Mouse (Mus musculus) kidney, postnatal 10 days (tissue): ENCODE data around the gene Prr14.
"Not testable (repeated sequence)": the region's sequence is repeated elsewhere in the genome, so short reads cannot be mapped to it uniquely, and the experiment has no call there.

Experiments
- DNase-seq: peaks from one replicate; pipeline ENCODE4 v3.0.0; 2021; ENCODE audit warnings: mixed read lengths

Gene Prr14

DNA sequence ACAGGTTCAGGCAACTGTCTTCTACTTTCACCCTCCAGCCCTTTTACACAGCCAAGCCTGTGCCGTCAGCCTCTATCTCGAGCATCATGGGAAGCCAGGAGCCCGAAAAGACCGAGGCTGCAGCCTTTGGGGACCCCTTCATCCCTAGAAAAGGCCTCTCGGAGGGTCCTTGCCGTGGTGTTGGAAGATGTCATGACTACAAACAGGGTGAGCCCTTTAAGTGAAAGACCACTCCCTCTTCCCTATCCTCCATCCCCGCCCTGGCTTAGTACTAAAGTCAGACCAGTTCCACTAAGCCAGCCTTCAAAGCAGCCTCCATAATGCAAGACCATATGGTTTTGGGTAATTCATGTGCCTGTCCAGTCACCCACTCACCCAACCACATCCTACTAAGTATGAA is 12.6 kb downstream of the Prr14 start:
- no peak for DNase-seq

DNA sequence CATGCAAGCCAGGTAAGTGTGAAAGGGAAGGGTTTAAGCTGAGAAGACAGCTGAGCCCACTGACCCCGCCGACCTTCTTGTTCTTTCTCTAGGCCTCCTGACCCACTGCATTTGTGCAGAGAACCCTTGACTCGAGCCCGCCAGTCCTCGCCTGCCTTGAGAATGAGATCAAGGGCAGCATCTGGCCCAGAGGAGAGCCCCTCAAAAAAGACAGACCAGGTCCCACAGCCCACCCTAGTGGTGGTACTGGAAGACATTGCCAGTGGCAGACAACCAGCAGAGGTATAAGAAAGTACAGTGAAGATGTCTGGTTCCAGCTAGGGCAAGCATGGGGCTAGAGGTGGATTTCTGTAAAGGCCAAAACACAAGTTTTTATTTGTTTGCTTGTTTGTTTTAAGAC is 14.3 kb downstream of the Prr14 start:
- peak; percentile 36 for DNase-seq

GRCm38 (mm10) chr7:127474378-127475070 is 15.1 kb downstream of the Prr14 start:
- DNase-seq = no peak

GRCm38 (mm10) chr7:127475186-127475740 is 15.9 kb downstream of the Prr14 start:
- DNase-seq = no peak

DNA sequence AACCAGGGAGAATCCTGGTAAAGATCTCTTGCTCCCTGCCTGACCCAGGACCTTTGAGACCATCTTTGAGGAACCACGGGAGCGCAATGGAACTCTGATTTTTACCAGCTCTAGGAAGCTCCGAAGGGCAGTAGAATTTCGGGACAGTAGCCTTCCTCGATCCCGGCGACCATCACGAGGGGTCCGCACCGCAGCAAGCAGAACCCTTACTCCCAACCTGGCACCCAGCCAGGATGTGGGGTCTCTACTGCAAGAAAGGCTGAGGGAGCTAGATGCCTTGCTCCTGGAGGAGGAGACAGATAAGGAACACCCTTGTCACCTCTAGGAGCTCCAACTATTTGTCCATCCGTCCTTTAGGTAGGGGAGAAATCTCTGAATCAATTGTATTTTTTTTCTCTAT is 16.9 kb downstream of the Prr14 start:
- peak; percentile 45 for DNase-seq

DNA sequence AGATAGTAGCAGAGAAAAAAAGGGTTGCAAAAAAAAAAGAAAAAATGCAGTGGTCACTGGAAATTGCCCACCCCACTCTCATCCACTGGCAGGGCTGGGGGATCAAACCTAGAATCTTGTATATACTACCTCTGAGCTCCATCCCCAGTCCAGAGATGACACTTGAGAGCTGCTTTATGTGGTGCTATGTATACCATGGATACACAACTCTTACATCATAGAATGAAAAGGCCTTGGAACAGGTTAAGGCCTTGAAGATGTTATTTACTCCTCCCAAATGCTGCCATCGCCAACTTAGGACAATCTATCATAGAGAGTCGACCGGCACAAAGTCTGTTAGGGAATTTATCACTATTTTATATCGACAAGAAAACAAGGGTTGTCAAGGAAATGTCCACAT is 17.4 kb downstream of the Prr14 start:
- DNase-seq = no peak

GRCm38 (mm10) chr7:127477687-127478634 is 18.6 kb downstream of the Prr14 start:
- peak; percentile 99 for DNase-seq

GRCm38 (mm10) chr7:127478635-127479317 is 19.4 kb downstream of the Prr14 start, which contains the start of gene Fbrs:
Gene Fbrs (plus strand): TSS chr7:127479199.
- DNase-seq = peak; percentile 98

DNA sequence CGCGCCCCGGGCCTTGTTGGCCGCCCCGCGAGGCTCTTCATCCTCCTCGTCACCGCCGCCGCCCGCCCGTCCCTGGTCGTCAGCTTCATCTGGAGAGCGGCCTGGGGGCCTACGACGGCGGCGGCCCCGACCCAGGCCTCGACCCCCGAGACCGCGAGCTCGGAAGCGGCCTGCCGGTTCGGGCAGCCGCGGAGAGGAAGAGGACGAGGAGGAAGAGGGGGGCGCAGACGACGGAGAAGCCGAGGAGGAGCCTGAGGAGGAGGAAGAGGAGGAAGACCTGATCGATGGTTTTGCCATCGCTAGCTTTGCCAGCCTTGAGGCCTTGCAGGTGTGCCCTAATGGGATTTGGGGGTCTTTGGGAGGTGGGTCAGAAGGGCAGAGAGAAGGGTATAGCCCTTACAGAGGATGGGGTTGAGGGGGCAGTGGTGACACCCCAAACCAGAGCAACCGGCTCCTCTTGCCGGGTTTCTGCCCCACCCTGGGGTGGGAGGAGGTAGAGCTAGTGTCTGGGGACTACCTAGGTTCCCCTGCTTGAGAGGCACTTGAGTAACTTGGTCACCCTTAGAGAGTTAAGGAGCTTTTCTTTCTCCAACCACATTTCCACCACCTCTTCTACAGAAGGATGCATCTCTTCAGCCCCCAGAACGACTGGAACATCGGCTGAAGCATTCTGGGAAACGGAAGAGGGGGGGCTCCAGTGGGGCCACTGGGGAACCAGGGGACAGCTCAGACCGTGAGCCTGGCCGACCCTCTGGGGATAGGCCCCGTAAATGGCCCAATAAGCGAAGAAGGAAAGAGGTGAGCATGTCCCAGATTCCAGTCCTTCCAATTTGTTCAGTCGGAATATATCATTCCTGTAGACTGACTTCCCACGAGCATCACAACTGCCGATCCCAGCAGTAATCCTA is 20.2 kb downstream of the Prr14 start:
- peak; percentile 49 for DNase-seq

DNA sequence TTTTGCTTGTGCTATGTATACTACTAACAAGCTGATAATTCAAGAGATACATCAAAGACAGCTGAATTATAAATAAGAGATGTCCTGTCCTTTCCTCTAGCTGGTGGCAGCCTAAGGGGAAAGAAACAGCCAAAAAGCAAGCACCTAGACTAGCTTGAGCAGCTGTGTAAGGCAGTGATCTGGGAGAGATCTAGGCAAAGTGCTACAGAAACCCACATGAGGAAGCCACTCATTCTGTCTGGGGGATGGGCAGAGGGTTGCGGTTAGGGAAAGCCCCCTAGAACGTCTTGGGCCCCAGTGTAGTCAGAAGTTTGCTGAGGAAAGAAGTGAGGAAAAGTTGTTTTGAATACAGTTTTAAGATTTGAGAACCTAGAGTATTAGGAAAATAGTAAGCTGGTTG is 20.9 kb downstream of the Prr14 start:
- no peak for DNase-seq

DNA sequence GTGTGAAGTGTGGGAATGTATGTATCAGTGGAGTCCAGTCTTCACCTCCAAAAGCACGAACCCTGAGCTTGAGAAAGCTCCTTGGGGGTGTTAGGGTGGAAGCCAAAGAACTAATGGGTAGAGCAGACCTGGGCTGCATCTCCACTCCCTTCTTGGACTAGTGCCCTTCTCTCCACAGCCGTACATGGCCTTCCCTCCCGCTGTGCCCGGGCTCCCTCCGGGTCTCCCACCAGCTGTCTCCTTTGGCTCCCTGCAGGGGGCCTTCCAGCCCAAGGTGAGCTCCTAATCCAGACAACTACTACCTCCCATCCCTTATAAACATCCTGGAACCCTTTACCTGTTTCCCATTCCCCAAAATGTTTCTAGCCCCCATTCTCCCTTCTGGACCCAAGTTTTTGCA is 26.0 kb downstream of the Prr14 start:
- no peak for DNase-seq

DNA sequence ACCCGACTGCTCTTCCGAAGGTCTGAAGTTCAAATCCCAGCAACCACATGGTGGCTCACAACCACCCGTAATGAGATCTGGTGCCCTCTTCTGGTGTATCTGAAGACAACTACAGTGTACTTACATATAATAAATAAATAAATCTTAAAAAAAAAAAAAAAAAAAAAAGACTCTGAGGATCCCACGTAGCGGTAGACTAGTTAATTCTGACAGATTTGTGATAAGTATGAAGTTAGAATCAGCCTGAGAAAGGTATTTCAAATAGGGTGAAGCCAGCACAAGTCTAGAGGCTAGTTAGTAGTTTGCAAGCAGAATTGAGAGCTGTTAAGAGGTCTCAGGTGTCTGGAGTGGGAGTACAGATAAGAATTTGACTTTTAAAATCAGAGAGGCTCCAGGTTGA is 29.0 kb downstream of the Prr14 start:
- DNase-seq = not testable (repeated sequence)

DNA sequence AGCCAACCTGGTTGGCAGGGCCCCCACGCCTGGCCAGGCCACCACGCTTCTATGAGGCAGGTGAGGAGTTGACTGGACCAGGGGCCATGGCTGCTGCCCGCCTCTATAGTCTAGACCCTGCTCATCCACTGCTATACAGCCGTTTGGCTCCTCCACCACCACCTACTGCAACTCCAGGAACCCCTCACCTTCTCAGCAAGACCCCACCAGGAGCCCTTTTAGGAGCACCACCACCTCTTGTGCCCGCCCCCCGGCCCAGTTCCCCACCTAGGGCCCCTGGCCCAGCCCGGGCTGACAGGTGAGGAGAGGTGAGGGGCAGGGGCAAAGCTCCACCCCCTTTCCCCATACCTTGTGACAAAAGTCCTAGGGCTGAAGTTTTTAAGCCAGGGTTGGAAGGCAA is 30.6 kb downstream of the Prr14 start:
- no peak for DNase-seq

DNA sequence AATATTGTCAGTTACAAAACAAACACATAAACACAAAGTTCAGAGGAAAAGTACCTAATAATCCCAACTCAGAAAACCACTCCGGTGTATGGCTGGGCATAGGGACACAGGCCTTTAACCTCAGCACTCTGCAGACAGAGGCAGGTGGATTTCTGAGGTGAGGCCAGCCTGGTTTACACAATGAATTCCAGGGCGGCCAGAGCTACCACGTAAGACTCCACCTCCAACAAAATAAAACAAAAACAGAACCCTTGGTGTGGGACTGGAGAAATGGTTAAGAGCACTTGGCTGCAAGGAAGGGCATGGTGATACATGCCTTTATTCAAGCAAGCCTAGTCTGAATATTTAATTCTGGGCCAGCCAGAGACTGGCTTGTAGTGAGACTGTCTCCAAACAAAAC is 32.4 kb downstream of the Prr14 start:
- no peak for DNase-seq

- DNase-seq = no peak
Measured at GRCm38 (mm10) chr7:127494648-127495047, 35.2 kb downstream of the Prr14 start.

- DNase-seq = no peak
Measured at GRCm38 (mm10) chr7:127497382-127497781, 38.0 kb downstream of the Prr14 start.

- peak; percentile 71 for DNase-seq
Measured at GRCm38 (mm10) chr7:127498407-127498806, 39.0 kb downstream of the Prr14 start.

DNA sequence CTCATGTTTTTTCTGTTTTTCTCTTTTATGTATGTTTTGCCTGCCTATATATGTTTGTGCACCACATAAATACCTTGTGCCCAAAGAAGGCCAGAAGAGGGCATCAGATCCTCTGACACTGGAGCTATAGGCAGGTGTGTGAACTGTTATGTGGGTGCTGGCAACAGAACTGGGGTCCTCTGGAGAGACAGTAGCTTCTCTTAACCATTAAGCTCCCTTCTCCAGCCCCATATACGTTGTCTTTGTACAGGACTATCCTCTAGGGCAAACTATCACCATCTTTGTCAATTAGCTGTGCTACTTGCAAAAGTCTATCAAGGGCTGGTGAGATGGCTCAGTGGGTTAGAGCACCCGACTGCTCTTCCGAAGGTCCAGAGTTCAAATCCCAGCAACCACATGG is 48.9 kb downstream of the Prr14 start:
- no peak for DNase-seq

GRCm38 (mm10) chr7:127509830-127510229 is 50.4 kb downstream of the Prr14 start:
- DNase-seq = not testable (repeated sequence)

- DNase-seq = peak; percentile 24
Measured at GRCm38 (mm10) chr7:127511241-127511640, 51.8 kb downstream of the Prr14 start.

DNA sequence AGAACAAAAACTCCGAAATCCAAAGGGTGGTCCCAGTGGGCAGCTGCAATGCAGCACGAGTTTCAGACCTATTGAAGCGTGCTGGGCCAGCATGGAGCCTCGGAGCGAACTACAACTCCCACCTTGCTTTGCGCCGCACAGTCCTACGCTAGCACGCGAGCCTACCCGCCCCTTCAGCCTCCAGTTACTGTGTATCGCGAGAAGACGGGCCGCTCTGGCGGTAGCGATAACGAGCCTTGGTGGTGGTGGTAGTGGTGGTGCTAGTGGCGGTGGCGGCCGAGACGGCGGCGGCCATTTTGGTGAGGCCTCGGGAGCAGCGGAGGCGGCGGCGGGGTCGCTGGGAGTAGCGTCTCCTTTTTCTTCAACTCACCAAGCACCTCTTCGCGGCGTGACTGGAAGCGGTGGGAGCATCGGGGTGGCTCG is 52.4 kb downstream of the Prr14 start, which contains the start of gene Srcap:
Gene Srcap (plus strand): TSS at position 176 of the 423 bp plus-strand sequence.
- peak; percentile 98 for DNase-seq
